Mouse (Mus musculus): Measurements from ENCODE around the gene Ube2u. TPM values are rescaled to one million over a fixed set of nuclear protein-coding genes. Genes with fewer than 3 reads are reported as not detected.
A peak's percentile ranks its signal among the peaks of the same experiment; 100 is the strongest.

Ube2u gene
- polyA plus RNA-seq, 1 experiment from 2014 or later = 0.90 TPM

DNA sequence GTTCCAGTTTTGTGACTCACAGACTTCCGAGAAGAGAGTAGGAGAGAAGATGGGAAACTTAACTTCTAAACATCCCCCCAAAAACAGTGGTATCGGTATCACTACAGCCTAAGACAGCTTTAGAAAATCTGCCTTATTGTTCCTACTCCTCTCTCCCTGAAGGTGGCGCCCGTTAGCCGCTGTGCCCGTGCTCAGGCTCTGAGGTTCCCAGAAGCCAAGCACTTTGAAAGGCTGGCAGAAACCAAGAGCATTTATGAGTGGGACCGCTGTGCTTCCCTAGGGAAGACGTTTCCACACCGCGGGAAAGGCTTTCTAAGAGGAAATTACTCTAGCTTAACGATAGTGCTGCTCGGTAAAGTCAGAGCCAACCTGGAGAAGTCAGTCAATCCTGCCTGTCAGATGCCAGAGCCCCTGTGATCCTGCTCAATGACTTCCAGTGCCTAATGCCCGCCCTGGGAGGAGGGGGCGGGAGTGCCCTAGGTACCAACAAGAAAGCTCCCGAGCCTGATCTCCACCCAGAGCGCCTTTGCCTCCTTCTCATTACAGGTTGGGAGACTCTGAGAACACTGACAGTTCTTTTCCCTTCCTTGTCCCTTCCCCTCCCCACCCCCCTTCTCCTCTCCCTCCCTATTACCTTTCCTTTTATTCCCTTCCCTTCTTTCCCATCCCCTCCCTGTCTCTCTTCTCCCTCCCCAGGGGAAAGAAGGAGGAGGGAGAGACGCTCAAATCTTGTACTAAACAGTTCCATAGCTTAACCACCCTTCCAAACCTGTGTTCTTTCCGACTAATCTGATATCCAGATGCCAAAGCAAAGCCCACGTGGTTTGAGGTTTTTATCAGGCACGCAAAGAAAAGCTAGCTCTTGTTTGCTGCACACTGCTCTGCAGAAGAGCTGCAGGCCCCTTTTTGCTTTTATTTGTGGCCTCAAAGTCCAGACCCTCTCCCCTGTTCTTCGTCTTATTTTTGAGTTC lies 109.9 kb downstream of the Ube2u start:
- H3K4me1 ChIP-seq = peaks cover 7% of the 10 kb centered on the region
- peak overlapping the region; percentile 35 for H3K4me3 ChIP-seq
- peak; percentile 89 for ATAC-seq (ENCODE audit: low FRiP score)
- H3K9ac ChIP-seq = peak overlapping the region; percentile 49
- H3K4me2 ChIP-seq (replicated peaks) = peak overlapping the region; percentile 64
- WGBS = 5% methylated on average over 21 of the region's 21 CpGs
- no peaks in the 10 kb centered on the region for H3K36me3 ChIP-seq
- 0 out of 2 replicates have a peak overlapping the region, but pooled peaks have one; percentile 14 for H3K27ac ChIP-seq
- no peaks in the 10 kb centered on the region for H3K27me3 ChIP-seq
- no peaks in the 10 kb centered on the region for H3K9me3 ChIP-seq (replicated peaks)

DNA sequence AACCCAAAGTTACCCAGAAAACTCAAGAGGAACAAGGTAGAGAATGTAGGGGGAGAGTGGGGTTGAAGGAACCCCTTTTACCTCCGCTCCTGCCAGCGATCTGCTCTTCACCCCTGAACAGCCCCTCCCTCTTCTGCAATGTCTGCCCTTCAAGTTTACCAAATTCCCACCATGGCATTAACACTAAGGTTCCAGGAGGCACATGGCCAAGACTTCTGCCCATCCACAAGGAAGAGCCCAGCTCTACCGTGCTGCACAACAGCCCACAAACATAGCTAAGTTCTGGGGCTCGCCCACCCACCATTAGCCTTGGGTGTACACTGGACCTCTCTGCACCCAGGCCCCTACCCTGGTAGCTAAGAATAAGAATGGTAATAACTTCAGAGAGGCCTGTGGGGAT lies 117.1 kb downstream of the Ube2u start:
- Histone ChIP-seq H3K36me3 (no peaks in the 10 kb centered on the region), H3K27ac (no peak overlapping the region), H3K9ac (no peak overlapping the region), H3K4me2 (replicated peaks) (no peak overlapping the region), H3K4me1 (peaks cover 7% of the 10 kb centered on the region), H3K4me3 (no peak overlapping the region), H3K9me3 (replicated peaks) (no peaks in the 10 kb centered on the region; the same call in 1 of the 2 replicates), H3K27me3 (no peaks in the 10 kb centered on the region)
- ATAC-seq (ENCODE audit: low FRiP score) = no peak
- 97% methylated on average over 4 of the region's 4 CpGs for WGBS

DNA sequence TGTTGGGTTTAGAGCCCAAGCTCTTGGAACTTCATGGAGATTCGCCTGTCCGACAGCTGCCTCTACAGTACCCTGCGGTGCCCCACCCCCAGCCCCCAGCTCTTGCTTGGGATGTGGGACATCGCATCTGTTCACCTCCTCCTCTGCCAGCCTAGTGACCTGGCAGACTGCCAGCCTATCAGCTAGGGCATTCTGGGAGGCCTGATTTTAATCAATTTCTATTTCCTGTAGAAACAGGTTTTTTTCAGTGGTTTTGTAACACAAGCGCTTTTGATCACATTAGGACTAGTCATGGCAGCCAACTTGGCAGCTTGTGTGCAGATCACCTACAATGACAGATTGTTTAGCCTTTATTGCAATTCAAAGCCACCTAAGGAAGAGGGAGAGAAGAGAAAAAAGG lies 118.0 kb downstream of the Ube2u start:
- H3K9ac ChIP-seq = no peak overlapping the region
- WGBS = 62% methylated on average over 5 of the region's 5 CpGs
- peak; percentile 81 for ATAC-seq (ENCODE audit: low FRiP score)

DNA sequence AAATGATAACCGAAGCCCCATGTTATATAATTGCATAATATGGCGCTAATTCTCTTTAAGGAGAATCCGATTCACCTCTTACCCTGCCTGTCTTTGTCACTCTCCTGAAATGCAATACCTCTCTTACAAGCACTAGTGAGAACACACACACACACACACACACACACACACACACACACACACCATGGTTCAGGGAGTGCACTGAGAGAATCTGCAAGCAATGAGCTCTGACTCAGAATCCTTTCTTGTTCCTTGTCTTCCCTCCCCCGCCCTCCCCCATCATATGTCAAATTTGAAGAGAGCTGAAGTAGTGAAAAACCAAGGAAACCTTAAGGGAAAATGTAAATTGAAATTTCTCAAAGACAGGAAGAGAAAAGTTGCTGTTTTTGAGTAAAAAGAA lies 118.4 kb downstream of the Ube2u start:
- no peak overlapping the region for H3K4me3 ChIP-seq
- H3K4me2 ChIP-seq (replicated peaks) = no peak overlapping the region
- H3K9me3 ChIP-seq (replicated peaks) = no peaks in the 10 kb centered on the region; the same call in 1 of the 2 replicates
- no peak overlapping the region for H3K27ac ChIP-seq
- 84% methylated on average over 4 of the region's 4 CpGs for WGBS
- no peaks in the 10 kb centered on the region for H3K36me3 ChIP-seq
- ATAC-seq (ENCODE audit: low FRiP score) = no peak
- no peak overlapping the region for H3K9ac ChIP-seq
- H3K4me1 ChIP-seq = peaks cover 7% of the 10 kb centered on the region
- H3K27me3 ChIP-seq = no peaks in the 10 kb centered on the region

More for the DNA sequence above, 118.0 kb downstream of the Ube2u start:
- no peaks in the 10 kb centered on the region for H3K36me3 ChIP-seq
- H3K27me3 ChIP-seq = no peaks in the 10 kb centered on the region
- H3K4me2 ChIP-seq (replicated peaks) = no peak overlapping the region
- no peak overlapping the region for H3K27ac ChIP-seq
- H3K4me3 ChIP-seq = no peak overlapping the region
- peaks cover 7% of the 10 kb centered on the region for H3K4me1 ChIP-seq
- H3K9me3 ChIP-seq (replicated peaks) = no peaks in the 10 kb centered on the region; the same call in 1 of the 2 replicates
